Mouse (Mus musculus) midbrain, embryonic 14.5 days (tissue): Measurements from ENCODE around the gene Crybb2. TPM values are rescaled to one million over a fixed set of nuclear protein-coding genes. Genes with fewer than 3 reads are reported as not detected.
A peak's percentile ranks its signal among the peaks of the same experiment; 100 is the strongest.

Experiments used
- ATAC-seq: fragments of 200-750 bp; cut with Nextera tagmentation; 2 replicates; pipeline ENCODE4 v1.8.0; 2017; ENCODE audit warnings: moderate number of reproducible peaks, moderate library complexity; ENCODE audit not compliant: low FRiP score, low TSS enrichment
- DNase-seq: peaks from one replicate; pipeline ENCODE4 v3.0.0-alpha.2; 2015
- H3K27ac ChIP-seq: fragments of 300-500 bp; sonication (generic); replicated peaks from 2 replicates; pipeline ENCODE4 v1.5.1; 2014; ENCODE audit warnings: mild to moderate bottlenecking, low read depth, low read length, moderate library complexity
- H3K27me3 ChIP-seq: fragments of 300-500 bp; sonication (generic); 2 replicates; pipeline ENCODE4 v1.6.1; 2014; ENCODE audit warnings: low read length, control low read depth, mixed read lengths; ENCODE audit not compliant: control insufficient read depth, insufficient read depth
- H3K36me3 ChIP-seq: fragments of 300-500 bp; sonication (generic); 2 replicates; pipeline ENCODE4 v1.6.1; 2014; ENCODE audit warnings: low read length, control low read depth; ENCODE audit not compliant: control insufficient read depth, insufficient read depth
- H3K4me1 ChIP-seq: fragments of 300-500 bp; sonication (generic); 2 replicates; pipeline ENCODE4 v1.6.1; 2014; ENCODE audit warnings: mild to moderate bottlenecking, antibody characterized with exemption, low read length, control low read depth; ENCODE audit not compliant: control insufficient read depth, insufficient read depth
- H3K4me2 ChIP-seq: fragments of 300-500 bp; sonication (generic); 2 replicates; pipeline ENCODE4 v1.6.1; 2014; ENCODE audit warnings: mild to moderate bottlenecking, low read length, moderate library complexity
- H3K4me3 ChIP-seq: fragments of 300-500 bp; sonication (generic); replicated peaks from 2 replicates; pipeline ENCODE4 v1.5.1; 2014; ENCODE audit warnings: low read depth, low read length
- H3K9ac ChIP-seq: fragments of 300-500 bp; sonication (generic); replicated peaks from 2 replicates; pipeline ENCODE4 v1.6.1; 2014; ENCODE audit warnings: mild to moderate bottlenecking, low read length, moderate library complexity
- H3K9me3 ChIP-seq: fragments of 300-500 bp; sonication (generic); 2 replicates; pipeline ENCODE4 v1.6.1; 2016; ENCODE audit warnings: low read length, control low read depth, mixed read lengths; ENCODE audit not compliant: control insufficient read depth
- WGBS: fragments of 180-500 bp; shearing (Covaris S2); extraction: QIAGEN DNeasy Blood & Tissue Kit; methylation state at CpG from one replicate; pipeline ENCODE4 v1.1.7; 2014; 5-methylcytosine and 5-hydroxymethylcytosine counted together
- polyA plus RNA-seq: library from polyadenylated mRNA; unstranded; fragments of >200 nt; fragmentation: Nextera tagmentation; extraction: Ambion mirVana; gene quantifications from 2 replicates; pipeline ENCODE4 v1.2.1, GENCODE M21; 2014

Crybb2 gene
- polyA plus RNA-seq, 1 experiment from 2014 or later, result not detected

DNA sequence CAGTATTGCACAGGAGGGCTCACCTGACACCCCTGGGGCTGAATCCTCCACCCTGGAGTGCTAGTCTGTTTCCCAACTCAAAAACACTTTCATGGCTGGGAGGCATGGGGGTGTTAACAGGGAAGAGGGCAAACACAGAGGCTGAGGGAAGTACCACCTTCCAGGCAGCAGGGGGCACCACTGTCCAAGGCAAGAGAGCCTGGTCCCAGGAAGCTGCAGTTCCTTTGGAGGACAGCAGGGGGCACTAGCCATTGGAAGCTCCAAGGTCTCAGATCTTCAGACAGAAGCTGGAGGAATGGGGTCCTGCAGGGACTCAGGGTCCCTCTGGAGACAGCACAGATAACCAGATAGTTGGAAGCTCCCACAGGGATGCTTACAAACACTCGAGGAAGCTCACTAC lies 29.6 kb upstream of the Crybb2 start:
- Histone ChIP-seq H3K9me3 (no peaks in the 10 kb centered on the region), H3K9ac (no peak overlapping the region), H3K27me3 (no peaks in the 10 kb centered on the region), H3K36me3 (no peaks in the 10 kb centered on the region), H3K4me1 (peaks cover 9% of the 10 kb centered on the region), H3K27ac (no peak overlapping the region), H3K4me2 (no peak overlapping the region), H3K4me3 (no peak overlapping the region)
- DNase-seq (peak; percentile 94), ATAC-seq (peak; percentile 25; the same call in 1 of the 2 replicates)
- WGBS, result 23% methylated on average over 1 of the region's 1 CpGs

DNA sequence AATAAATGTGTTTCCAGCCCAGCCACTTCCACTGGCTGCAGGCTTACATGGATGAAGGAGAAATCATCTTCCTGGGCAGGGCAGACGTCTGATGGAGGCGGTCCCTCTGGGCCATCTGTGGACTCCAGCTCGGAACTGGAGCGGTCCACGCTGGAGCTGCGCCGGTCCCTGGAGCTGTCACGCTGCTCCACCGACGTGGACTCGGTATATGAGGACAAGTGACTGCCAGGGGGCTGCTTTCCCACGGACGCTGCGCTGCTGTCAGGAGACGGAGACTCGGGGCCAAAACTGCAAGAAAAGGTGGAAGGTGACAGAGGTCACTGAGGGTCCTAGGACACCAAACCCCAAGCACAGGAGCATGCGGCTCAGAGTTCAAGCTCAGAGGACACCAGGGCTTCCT lies 27.6 kb upstream of the Crybb2 start:
- Histone ChIP-seq H3K4me2 (no peak overlapping the region), H3K36me3 (no peaks in the 10 kb centered on the region), H3K27ac (no peak overlapping the region), H3K9me3 (no peaks in the 10 kb centered on the region), H3K9ac (no peak overlapping the region), H3K4me1 (peaks cover 5% of the 10 kb centered on the region), H3K4me3 (no peak overlapping the region), H3K27me3 (no peaks in the 10 kb centered on the region)
- ATAC-seq (no peak), DNase-seq (no peak)
- WGBS, result 93% methylated on average over 17 of the region's 17 CpGs

DNA sequence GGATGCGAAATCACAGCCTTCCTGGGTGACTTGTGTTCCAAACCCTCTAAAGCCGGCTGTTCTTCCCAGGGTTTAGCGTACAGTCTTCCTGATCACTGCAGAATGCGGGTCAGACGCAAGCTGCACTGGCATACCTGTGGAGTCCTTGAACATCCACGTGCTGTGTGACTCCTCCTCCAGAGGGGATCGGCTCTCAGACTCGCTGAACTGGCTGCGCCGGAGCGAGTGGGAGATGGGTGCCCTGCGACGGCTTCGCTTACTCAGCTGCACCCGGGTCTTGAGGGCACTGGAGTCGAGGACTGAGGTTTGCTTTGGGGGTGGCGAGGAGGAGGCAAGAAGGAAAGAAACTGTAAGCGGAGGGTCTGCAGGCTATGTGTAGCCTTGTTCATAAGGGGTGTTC lies 25.5 kb upstream of the Crybb2 start:
- ATAC-seq, result no peak
- DNase-seq, result no peak
- 95% methylated on average over 18 of the region's 18 CpGs for WGBS

GRCm38 (mm10) chr5:113092406-113092805 lies 22.5 kb upstream of the Crybb2 start:
- Histone ChIP-seq H3K9ac (no peak overlapping the region), H3K36me3 (no peaks in the 10 kb centered on the region), H3K9me3 (no peaks in the 10 kb centered on the region), H3K27me3 (no peaks in the 10 kb centered on the region), H3K27ac (no peak overlapping the region), H3K4me3 (no peak overlapping the region), H3K4me2 (no peak overlapping the region), H3K4me1 (no peaks in the 10 kb centered on the region)
- DNase-seq, result no peak
- 84% methylated on average over 7 of the region's 7 CpGs for WGBS
- no peak for ATAC-seq

More for the DNA sequence above, 25.5 kb upstream of the Crybb2 start:
- Histone ChIP-seq H3K27ac (no peak overlapping the region), H3K4me3 (no peak overlapping the region), H3K9me3 (no peaks in the 10 kb centered on the region), H3K36me3 (no peaks in the 10 kb centered on the region), H3K4me2 (no peak overlapping the region), H3K4me1 (no peaks in the 10 kb centered on the region), H3K9ac (no peak overlapping the region), H3K27me3 (no peaks in the 10 kb centered on the region)

GRCm38 (mm10) chr5:113091162-113091561 lies 21.2 kb upstream of the Crybb2 start:
- H3K27ac ChIP-seq, result no peak overlapping the region
- ATAC-seq (peak; percentile 37; the same call in 1 of the 2 replicates), DNase-seq (peak; percentile 75)
- H3K9ac ChIP-seq, result no peak overlapping the region
- no peaks in the 10 kb centered on the region for H3K4me1 ChIP-seq
- H3K4me3 ChIP-seq, result no peak overlapping the region
- H3K36me3 ChIP-seq, result no peaks in the 10 kb centered on the region
- H3K4me2 ChIP-seq, result no peak overlapping the region
- H3K27me3 ChIP-seq, result no peaks in the 10 kb centered on the region
- 54% methylated on average over 5 of the region's 5 CpGs for WGBS
- no peaks in the 10 kb centered on the region for H3K9me3 ChIP-seq

DNA sequence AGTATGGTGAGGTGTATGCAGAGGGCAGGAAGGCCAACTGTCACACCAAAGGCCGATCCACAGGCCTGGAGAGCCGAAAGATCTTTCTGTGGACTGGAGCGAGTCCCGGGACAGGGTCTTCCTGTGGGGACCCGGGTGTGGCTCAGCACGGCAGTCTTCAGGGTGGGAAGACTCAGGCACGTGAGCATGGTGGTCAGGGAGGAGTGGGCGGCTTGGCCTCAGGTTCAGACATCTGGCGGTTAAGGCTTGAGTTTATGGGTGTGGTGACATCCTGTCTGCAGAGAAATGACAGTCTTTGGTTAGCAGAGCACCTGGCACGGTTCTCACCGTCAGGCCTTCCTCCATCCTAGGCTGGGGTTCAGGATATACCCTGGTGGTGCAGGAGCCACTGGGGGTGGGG lies 20.8 kb upstream of the Crybb2 start:
- Histone ChIP-seq H3K27me3 (no peaks in the 10 kb centered on the region), H3K4me1 (no peaks in the 10 kb centered on the region), H3K4me3 (no peak overlapping the region), H3K9ac (no peak overlapping the region), H3K9me3 (no peaks in the 10 kb centered on the region), H3K4me2 (no peak overlapping the region), H3K36me3 (no peaks in the 10 kb centered on the region), H3K27ac (no peak overlapping the region)
- 96% methylated on average over 11 of the region's 11 CpGs for WGBS
- DNase-seq (no peak), ATAC-seq (no peak)

- Histone ChIP-seq H3K9me3 (no peaks in the 10 kb centered on the region), H3K4me3 (no peak overlapping the region), H3K9ac (no peak overlapping the region), H3K4me2 (no peak overlapping the region), H3K27ac (no peak overlapping the region), H3K4me1 (no peaks in the 10 kb centered on the region), H3K27me3 (no peaks in the 10 kb centered on the region), H3K36me3 (no peaks in the 10 kb centered on the region)
- ATAC-seq, result no peak
- no peak for DNase-seq
- 89% methylated on average over 24 of the region's 24 CpGs for WGBS
Measured at GRCm38 (mm10) chr5:113090077-113090690, 20.3 kb upstream of the Crybb2 start.

GRCm38 (mm10) chr5:113087465-113087864 lies 17.5 kb upstream of the Crybb2 start:
- no peaks in the 10 kb centered on the region for H3K27me3 ChIP-seq
- no peak overlapping the region for H3K27ac ChIP-seq
- no peaks in the 10 kb centered on the region for H3K9me3 ChIP-seq
- no peaks in the 10 kb centered on the region for H3K4me1 ChIP-seq
- ATAC-seq, result no peak
- no peak overlapping the region for H3K4me3 ChIP-seq
- H3K4me2 ChIP-seq, result no peak overlapping the region
- no peak overlapping the region for H3K9ac ChIP-seq
- H3K36me3 ChIP-seq, result no peaks in the 10 kb centered on the region
- WGBS, result 84% methylated on average over 2 of the region's 2 CpGs
- no peak for DNase-seq

GRCm38 (mm10) chr5:113086990-113087389 lies 17.1 kb upstream of the Crybb2 start:
- ATAC-seq (no peak), DNase-seq (no peak)
- WGBS, result 58% methylated on average over 4 of the region's 4 CpGs

More at GRCm38 (mm10) chr5:113086990-113087389, 17.1 kb upstream of the Crybb2 start:
- no peaks in the 10 kb centered on the region for H3K36me3 ChIP-seq
- no peaks in the 10 kb centered on the region for H3K4me1 ChIP-seq
- H3K27me3 ChIP-seq, result no peaks in the 10 kb centered on the region
- no peak overlapping the region for H3K4me2 ChIP-seq
- no peak overlapping the region for H3K9ac ChIP-seq
- no peak overlapping the region for H3K4me3 ChIP-seq
- no peak overlapping the region for H3K27ac ChIP-seq
- no peaks in the 10 kb centered on the region for H3K9me3 ChIP-seq
